Mouse (Mus musculus) lung, adult 2 months (tissue): ENCODE results near the gene Fam234a.

Experiments used
- CTCF ChIP-seq: fragments of 200-500 bp; IDR thresholded peaks from 2 replicates; pipeline ENCODE4 v1.5.1; 2011; ENCODE audit warnings: mild to moderate bottlenecking, low read length, control low read depth; ENCODE audit not compliant: insufficient read depth
- POLR2A ChIP-seq: fragments of 200-500 bp; IDR thresholded peaks from 2 replicates; pipeline ENCODE4 v1.6.1; 2011; ENCODE audit warnings: low read depth, mild to moderate bottlenecking, control low read depth, low read length, borderline replicate concordance; ENCODE audit errors: extremely low read depth

- no peak for TF ChIP-seq CTCF
- TF ChIP-seq POLR2A: no peak
Measured at GRCm38 (mm10) chr17:26187592-26187991, 56.5 kb downstream of the Fam234a start.
